Mouse (Mus musculus): ENCODE results near the gene Med27. TPM values are rescaled to one million over a fixed set of nuclear protein-coding genes. Genes with fewer than 3 reads are reported as not detected.

Gene Med27
- polyA plus RNA-seq, 1 experiment from 2014 or later = 45.0 TPM

DNA sequence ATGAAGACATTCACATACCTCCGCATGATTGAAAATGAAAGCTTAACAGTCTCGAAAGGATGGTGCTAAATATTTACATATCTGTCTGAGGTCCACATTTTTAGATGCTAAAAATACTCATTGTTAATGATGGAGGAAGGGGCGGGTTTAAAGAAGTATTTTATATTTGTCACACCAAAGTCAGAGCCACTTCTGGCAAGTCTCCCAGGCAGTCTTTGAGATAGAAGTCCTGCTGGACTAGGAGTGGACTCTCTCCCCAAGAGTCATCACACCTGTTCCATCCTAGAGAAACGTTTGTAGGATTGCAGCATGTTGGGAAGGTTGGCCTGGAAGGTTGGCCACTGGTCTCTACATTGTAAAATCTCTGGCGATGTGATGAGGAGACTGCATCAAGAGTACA, 90.5 kb downstream of the Med27 start:
- no peaks in the 10 kb centered on the region for H3K9me3 ChIP-seq (ENCODE audit: control insufficient read depth, low read length)
- no peak overlapping the region for H3K4me3 ChIP-seq (ENCODE audit: low read length)
- H3K27me3 ChIP-seq (ENCODE audit: control insufficient read depth, insufficient read depth, low read depth, low read length) = no peaks in the 10 kb centered on the region
- H3K36me3 ChIP-seq (ENCODE audit: control insufficient read depth, insufficient read depth, low read length) = no peaks in the 10 kb centered on the region
- WGBS = 55% methylated on average over 5 of the region's 5 CpGs
- H3K4me1 ChIP-seq (replicated peaks; ENCODE audit: control insufficient read depth, insufficient read depth, low read length) = peaks cover 6% of the 10 kb centered on the region
- H3K9ac ChIP-seq (ENCODE audit: low read length) = no peak overlapping the region
- H3K4me2 ChIP-seq (ENCODE audit: low read depth, low read length) = no peak overlapping the region
- H3K27ac ChIP-seq (ENCODE audit: low read length) = no peak overlapping the region
- no peak for ATAC-seq (ENCODE audit: low read depth)

- 79% methylated on average over 4 of the region's 4 CpGs for WGBS
- ATAC-seq (ENCODE audit: low read depth) = no peak
These were observed 91.4 kb downstream of the Med27 start for GRCm38 (mm10) chr2:29437861-29438529.

DNA sequence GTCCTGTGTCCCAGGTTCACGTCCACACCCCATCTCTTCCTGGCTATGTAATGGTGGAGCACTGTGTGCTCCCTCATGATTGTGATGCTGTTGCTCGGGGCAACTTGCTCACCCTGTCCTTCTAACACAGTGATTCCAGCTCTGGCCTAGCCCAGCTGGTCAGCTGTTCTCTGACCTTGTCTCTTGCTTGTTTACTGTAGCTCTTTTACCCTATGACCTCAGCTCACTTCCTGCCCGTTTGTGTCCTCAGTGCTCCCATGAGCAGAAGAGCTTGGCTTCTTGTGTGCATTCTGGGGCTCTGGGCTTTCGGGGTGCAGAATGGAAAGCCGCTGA, 91.9 kb downstream of the Med27 start:
- no peak overlapping the region for H3K4me2 ChIP-seq (ENCODE audit: low read depth, low read length)
- no peak overlapping the region for H3K4me3 ChIP-seq (ENCODE audit: low read length)
- 49% methylated on average over 5 of the region's 5 CpGs for WGBS
- no peaks in the 10 kb centered on the region for H3K36me3 ChIP-seq (ENCODE audit: control insufficient read depth, insufficient read depth, low read length)
- H3K27me3 ChIP-seq (ENCODE audit: control insufficient read depth, insufficient read depth, low read depth, low read length) = no peaks in the 10 kb centered on the region
- H3K9me3 ChIP-seq (ENCODE audit: control insufficient read depth, low read length) = no peaks in the 10 kb centered on the region
- H3K4me1 ChIP-seq (replicated peaks; ENCODE audit: control insufficient read depth, insufficient read depth, low read length) = peaks cover 6% of the 10 kb centered on the region
- ATAC-seq (ENCODE audit: low read depth) = no peak
- no peak overlapping the region for H3K27ac ChIP-seq (ENCODE audit: low read length)
- no peak overlapping the region for H3K9ac ChIP-seq (ENCODE audit: low read length)

More at GRCm38 (mm10) chr2:29437861-29438529, 91.4 kb downstream of the Med27 start:
- Histone ChIP-seq H3K4me1 (replicated peaks; ENCODE audit: control insufficient read depth, insufficient read depth, low read length) (peaks cover 6% of the 10 kb centered on the region), H3K4me3 (ENCODE audit: low read length) (no peak overlapping the region), H3K36me3 (ENCODE audit: control insufficient read depth, insufficient read depth, low read length) (no peaks in the 10 kb centered on the region), H3K27ac (ENCODE audit: low read length) (no peak overlapping the region), H3K9ac (ENCODE audit: low read length) (no peak overlapping the region), H3K9me3 (ENCODE audit: control insufficient read depth, low read length) (no peaks in the 10 kb centered on the region), H3K27me3 (ENCODE audit: control insufficient read depth, insufficient read depth, low read depth, low read length) (no peaks in the 10 kb centered on the region), H3K4me2 (ENCODE audit: low read depth, low read length) (no peak overlapping the region)

DNA sequence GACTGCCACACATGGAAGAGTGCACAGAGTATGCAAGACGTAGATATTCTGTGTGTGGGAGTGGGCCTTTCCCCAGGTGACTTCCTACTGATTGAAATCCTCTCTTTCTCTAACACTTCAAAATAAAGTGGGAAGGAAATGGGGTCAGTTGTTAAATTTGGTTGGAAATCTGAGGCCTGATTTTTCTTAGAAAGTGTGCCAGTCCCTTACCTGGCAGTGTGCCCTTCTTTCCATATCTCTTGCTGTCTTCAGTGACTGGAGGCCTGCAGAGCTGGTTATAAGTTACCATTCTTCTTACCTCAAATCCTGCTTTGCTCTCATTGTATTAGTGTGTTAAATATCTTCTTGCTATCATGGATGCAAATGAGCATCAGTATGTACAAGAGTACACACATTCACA, 92.4 kb downstream of the Med27 start:
- peaks cover 6% of the 10 kb centered on the region for H3K4me1 ChIP-seq (replicated peaks; ENCODE audit: control insufficient read depth, insufficient read depth, low read length)
- H3K9me3 ChIP-seq (ENCODE audit: control insufficient read depth, low read length) = no peaks in the 10 kb centered on the region
- H3K27me3 ChIP-seq (ENCODE audit: control insufficient read depth, insufficient read depth, low read depth, low read length) = no peaks in the 10 kb centered on the region
- 71% methylated on average over 1 of the region's 1 CpGs for WGBS
- no peak for ATAC-seq (ENCODE audit: low read depth)
- no peak overlapping the region for H3K4me2 ChIP-seq (ENCODE audit: low read depth, low read length)
- H3K4me3 ChIP-seq (ENCODE audit: low read length) = no peak overlapping the region
- no peaks in the 10 kb centered on the region for H3K36me3 ChIP-seq (ENCODE audit: control insufficient read depth, insufficient read depth, low read length)
- no peak overlapping the region for H3K27ac ChIP-seq (ENCODE audit: low read length)
- no peak overlapping the region for H3K9ac ChIP-seq (ENCODE audit: low read length)

DNA sequence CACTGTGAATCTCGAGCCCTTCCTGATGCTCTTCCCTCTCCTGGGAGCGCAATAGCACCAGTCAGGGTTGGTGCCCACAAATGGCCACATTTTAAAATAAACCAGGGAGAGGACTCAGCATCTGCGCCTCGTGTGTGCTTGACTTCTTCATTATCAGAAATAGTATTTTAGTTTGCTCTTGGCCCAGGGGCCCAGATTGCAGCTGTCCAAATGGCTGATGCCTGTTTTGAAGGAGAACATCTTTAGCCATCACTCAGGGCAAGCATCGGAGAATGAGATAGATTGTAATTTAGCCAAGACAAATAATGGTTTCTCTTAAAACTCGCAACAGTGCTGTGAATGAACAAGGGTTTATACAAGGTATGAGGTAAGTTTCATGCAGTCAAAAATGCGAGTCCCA, 92.8 kb downstream of the Med27 start:
- Histone ChIP-seq H3K4me1 (replicated peaks; ENCODE audit: control insufficient read depth, insufficient read depth, low read length) (peaks cover 6% of the 10 kb centered on the region), H3K36me3 (ENCODE audit: control insufficient read depth, insufficient read depth, low read length) (no peaks in the 10 kb centered on the region), H3K27ac (ENCODE audit: low read length) (no peak overlapping the region), H3K4me2 (ENCODE audit: low read depth, low read length) (no peak overlapping the region), H3K9me3 (ENCODE audit: control insufficient read depth, low read length) (no peaks in the 10 kb centered on the region), H3K27me3 (ENCODE audit: control insufficient read depth, insufficient read depth, low read depth, low read length) (no peaks in the 10 kb centered on the region), H3K4me3 (ENCODE audit: low read length) (no peak overlapping the region), H3K9ac (ENCODE audit: low read length) (no peak overlapping the region)
- 69% methylated on average over 7 of the region's 7 CpGs for WGBS
- ATAC-seq (ENCODE audit: low read depth) = no peak

- no peak for ATAC-seq (ENCODE audit: low read depth)
- Histone ChIP-seq H3K4me2 (ENCODE audit: low read depth, low read length) (no peak overlapping the region), H3K4me3 (ENCODE audit: low read length) (no peak overlapping the region)
These were observed 93.4 kb downstream of the Med27 start for GRCm38 (mm10) chr2:29439857-29440502.

GRCm38 (mm10) chr2:29442275-29442674, 95.7 kb downstream of the Med27 start:
- Histone ChIP-seq H3K4me3 (ENCODE audit: low read length) (no peak overlapping the region), H3K36me3 (ENCODE audit: control insufficient read depth, insufficient read depth, low read length) (no peaks in the 10 kb centered on the region), H3K4me1 (replicated peaks; ENCODE audit: control insufficient read depth, insufficient read depth, low read length) (peaks cover 4% of the 10 kb centered on the region), H3K9ac (ENCODE audit: low read length) (no peak overlapping the region), H3K27me3 (ENCODE audit: control insufficient read depth, insufficient read depth, low read depth, low read length) (no peaks in the 10 kb centered on the region), H3K9me3 (ENCODE audit: control insufficient read depth, low read length) (no peaks in the 10 kb centered on the region), H3K27ac (ENCODE audit: low read length) (no peak overlapping the region), H3K4me2 (ENCODE audit: low read depth, low read length) (no peak overlapping the region)
- ATAC-seq (ENCODE audit: low read depth) = no peak

More at GRCm38 (mm10) chr2:29439857-29440502, 93.4 kb downstream of the Med27 start:
- H3K36me3 ChIP-seq (ENCODE audit: control insufficient read depth, insufficient read depth, low read length) = no peaks in the 10 kb centered on the region
- H3K27me3 ChIP-seq (ENCODE audit: control insufficient read depth, insufficient read depth, low read depth, low read length) = no peaks in the 10 kb centered on the region
- WGBS = 70% methylated on average over 7 of the region's 7 CpGs
- H3K4me1 ChIP-seq (replicated peaks; ENCODE audit: control insufficient read depth, insufficient read depth, low read length) = peaks cover 6% of the 10 kb centered on the region
- no peak overlapping the region for H3K27ac ChIP-seq (ENCODE audit: low read length)
- H3K9me3 ChIP-seq (ENCODE audit: control insufficient read depth, low read length) = no peaks in the 10 kb centered on the region
- no peak overlapping the region for H3K9ac ChIP-seq (ENCODE audit: low read length)

GRCm38 (mm10) chr2:29443626-29444217, 97.1 kb downstream of the Med27 start:
- H3K27ac ChIP-seq (ENCODE audit: low read length) = no peak overlapping the region
- 80% methylated on average over 2 of the region's 2 CpGs for WGBS
- ATAC-seq (ENCODE audit: low read depth) = no peak

DNA sequence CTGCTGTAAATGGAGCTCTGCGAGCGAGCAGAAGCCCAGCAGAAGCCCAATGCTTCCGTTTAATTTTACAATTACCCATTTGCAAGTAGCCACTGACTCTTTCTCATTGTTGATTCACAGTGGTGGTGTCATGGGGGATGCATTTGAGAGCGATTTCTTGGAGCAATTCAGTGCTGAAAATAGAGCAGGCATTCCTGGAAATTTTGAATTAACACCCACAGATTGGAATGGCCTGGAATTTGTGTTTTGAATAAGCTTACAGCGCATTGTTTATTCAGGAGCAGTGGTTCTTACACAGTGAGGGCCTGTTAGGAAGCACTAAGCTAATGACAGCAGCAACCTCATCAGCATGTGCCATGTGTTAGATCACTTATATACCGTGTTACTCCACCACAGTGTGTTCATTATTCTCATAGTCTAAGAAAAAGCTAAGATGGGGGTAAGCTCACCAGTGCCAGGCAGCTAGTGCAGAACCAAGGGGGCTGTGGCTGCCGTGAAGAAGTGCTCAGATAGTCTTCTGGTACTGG, 101.9 kb downstream of the Med27 start:
- 78% methylated on average over 7 of the region's 7 CpGs for WGBS
- Histone ChIP-seq H3K36me3 (ENCODE audit: control insufficient read depth, insufficient read depth, low read length) (no peaks in the 10 kb centered on the region), H3K4me2 (ENCODE audit: low read depth, low read length) (no peak overlapping the region), H3K27ac (ENCODE audit: low read length) (no peak overlapping the region), H3K9ac (ENCODE audit: low read length) (no peak overlapping the region), H3K27me3 (ENCODE audit: control insufficient read depth, insufficient read depth, low read depth, low read length) (no peaks in the 10 kb centered on the region), H3K4me3 (ENCODE audit: low read length) (no peak overlapping the region), H3K9me3 (ENCODE audit: control insufficient read depth, low read length) (no peaks in the 10 kb centered on the region), H3K4me1 (replicated peaks; ENCODE audit: control insufficient read depth, insufficient read depth, low read length) (peaks cover 5% of the 10 kb centered on the region)
- ATAC-seq (ENCODE audit: low read depth) = no peak

More at GRCm38 (mm10) chr2:29443626-29444217, 97.1 kb downstream of the Med27 start:
- no peaks in the 10 kb centered on the region for H3K36me3 ChIP-seq (ENCODE audit: control insufficient read depth, insufficient read depth, low read length)
- no peaks in the 10 kb centered on the region for H3K9me3 ChIP-seq (ENCODE audit: control insufficient read depth, low read length)
- no peak overlapping the region for H3K4me3 ChIP-seq (ENCODE audit: low read length)
- H3K27me3 ChIP-seq (ENCODE audit: control insufficient read depth, insufficient read depth, low read depth, low read length) = no peaks in the 10 kb centered on the region
- H3K4me1 ChIP-seq (replicated peaks; ENCODE audit: control insufficient read depth, insufficient read depth, low read length) = peaks cover under 1% of the 10 kb centered on the region; the same call in 1 of the 2 replicates
- no peak overlapping the region for H3K9ac ChIP-seq (ENCODE audit: low read length)
- H3K4me2 ChIP-seq (ENCODE audit: low read depth, low read length) = no peak overlapping the region

All from lung, embryonic 16.5 days (tissue).